Mouse (Mus musculus) left cerebral cortex, adult 9 months (tissue): ENCODE measurements at regions not wholly inside any gene's neighbourhood (a gene's known extent, or its start where the extent isn't known, plus 50 kb on each side); places are given as distances from the start of the nearest gene placed in this dataset.
"Not testable (repeated sequence)": the region's sequence is repeated elsewhere in the genome, so short reads cannot be mapped to it uniquely, and the experiment has no call there.

Source experiments
- DNase-seq, 2 experiments: peaks; one replicate each; pipeline ENCODE4 v3.0.0; 2022; ENCODE audit warnings: low spot score in 2 of 2

- DNase-seq = no peak
Measured at GRCm38 (mm10) chr5:22670296-22670695, 75.6 kb upstream of the Lhfpl3 start.

DNA sequence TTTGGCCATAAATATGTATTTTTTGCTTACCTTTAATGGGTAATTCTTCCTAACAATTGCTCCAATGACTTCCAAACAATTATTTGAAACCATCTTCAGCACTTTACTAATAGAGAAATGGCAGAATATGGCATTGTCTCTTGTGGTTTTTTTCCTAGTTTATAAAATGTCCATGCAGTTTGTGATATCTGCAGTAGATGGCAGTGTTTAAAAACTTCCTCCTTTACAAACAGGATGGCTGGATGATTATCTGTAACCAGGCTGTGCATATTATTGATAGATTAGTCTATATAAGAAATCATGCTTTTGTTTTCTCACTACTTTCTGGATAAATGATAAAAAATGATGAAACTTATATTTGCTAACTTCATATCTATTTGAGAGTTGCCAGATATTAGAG is 91.0 kb upstream of the Orc5 start:
- DNase-seq = peak in 1 of 2 experiments; percentile 7

DNA sequence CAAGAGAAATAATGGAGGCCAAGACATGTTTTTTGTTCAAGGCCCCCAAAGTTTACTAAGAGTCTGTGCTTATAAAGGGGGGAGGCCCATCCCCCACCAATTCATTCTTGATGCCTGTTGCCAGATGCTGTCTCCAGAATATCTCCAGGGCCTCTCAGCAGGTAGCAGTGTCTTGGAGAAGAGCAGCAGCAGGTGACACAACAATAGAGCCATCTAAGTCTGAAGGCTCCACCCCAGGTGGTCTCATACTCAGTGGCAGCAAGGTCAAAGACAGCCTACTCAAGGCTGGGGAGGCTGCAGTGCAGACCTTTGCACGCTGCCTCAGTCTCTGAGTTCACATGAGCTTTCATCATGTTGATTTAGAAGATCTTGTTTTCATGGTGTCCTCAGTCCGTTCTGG is 66.8 kb upstream of the Orc5 start:
- not testable (repeated sequence) for DNase-seq
